Mouse (Mus musculus) gastrocnemius, postnatal 14 days (tissue): ENCODE data around the gene Gm12216. TPM values are rescaled to one million over a fixed set of nuclear protein-coding genes. Genes with fewer than 3 reads are reported as not detected.

Source experiments
- DNase-seq: peaks from one replicate; pipeline ENCODE4 v3.0.0; 2021; ENCODE audit warnings: mixed read lengths
- intact Hi-C: fragments of 180-260 bp; cut with DNase I; formaldehyde crosslinking; loops from one replicate; pipeline ENCODE4 v1.15.1; 2025; ENCODE audit warnings: low total_unique reads
- total RNA-seq, 2 experiments: library from RNA; stranded (reverse); gene quantifications; 2 replicates each; pipeline ENCODE4 v1.2.3; 2021

The Gm12216 gene
- total RNA-seq, 2 experiments from 2014 or later, result 2.1 to 3.7 TPM

DNA sequence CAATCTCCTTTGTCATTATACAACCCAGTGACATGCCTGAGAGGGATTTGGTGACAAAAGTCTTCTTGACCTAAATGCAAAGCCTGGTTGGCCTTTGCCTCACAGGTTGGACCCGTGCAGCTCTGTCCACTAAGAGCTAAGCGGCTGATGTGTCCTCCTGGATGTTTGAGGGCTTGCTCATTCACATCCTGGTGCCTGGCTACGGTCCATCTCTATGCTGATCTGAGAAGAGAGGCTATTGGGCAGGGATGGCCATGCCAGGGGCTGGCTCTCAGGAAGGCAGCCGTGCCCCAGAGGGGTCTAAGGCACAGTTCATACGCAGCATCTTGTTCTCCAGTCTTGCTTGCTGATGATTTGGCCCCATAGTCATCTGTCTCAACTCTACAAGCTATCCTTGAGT, 21.3 kb downstream of the Gm12216 start:
- DNase-seq, result no peak
- intact Hi-C loops, result no loop called here

DNA sequence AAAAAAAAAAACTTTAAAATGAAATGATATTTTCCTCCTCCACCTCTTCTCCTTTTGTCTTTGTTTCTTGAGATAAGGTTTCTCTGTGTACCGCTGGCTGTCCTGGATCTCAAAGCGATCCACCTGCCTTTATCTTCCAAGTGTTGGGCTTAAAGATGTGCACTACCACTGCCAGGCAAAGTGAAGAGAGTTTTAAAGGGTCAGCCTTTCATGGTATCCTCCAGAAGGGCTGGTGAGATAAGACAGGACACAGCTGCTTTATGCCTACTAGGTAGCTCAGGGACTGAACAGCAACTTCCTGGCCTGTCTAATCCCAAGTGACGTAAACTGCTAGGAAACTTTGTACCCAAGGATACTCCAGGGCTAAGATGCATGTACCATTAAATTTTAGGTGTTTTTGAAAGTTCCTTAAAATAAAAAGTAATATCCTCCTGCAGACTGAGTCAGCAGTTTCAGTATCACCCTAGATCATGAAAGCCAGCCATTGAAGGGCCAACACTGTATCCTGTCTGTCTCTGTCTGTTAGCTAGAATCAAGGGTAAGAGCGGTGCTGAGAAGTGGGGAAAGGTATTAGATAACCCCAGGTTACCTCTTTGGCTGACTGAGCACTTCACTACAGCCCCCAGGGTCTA, 23.6 kb downstream of the Gm12216 start:
- intact Hi-C loops, result no loop called here
- DNase-seq, result no peak

DNA sequence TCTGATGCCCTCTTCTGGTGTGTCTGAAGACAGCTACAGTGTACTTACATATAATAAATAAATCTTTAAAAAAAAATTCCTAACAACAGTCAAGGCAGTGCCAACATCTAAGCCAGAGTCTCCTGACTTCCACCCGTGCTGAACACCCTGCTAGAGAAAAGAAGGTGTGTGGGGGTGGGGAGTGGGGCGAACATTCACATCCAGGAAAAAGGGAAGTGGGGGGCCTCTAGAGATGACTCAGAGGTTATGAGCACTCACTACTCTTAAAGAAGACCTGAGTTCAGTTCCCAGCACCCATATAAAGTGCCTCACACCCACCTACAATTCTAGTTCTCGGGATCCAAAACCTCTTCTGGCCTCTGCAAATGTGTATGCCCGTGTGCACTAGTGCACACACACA, 33.6 kb downstream of the Gm12216 start:
- intact Hi-C loops, result no loop called here
- DNase-seq, result no peak

DNA sequence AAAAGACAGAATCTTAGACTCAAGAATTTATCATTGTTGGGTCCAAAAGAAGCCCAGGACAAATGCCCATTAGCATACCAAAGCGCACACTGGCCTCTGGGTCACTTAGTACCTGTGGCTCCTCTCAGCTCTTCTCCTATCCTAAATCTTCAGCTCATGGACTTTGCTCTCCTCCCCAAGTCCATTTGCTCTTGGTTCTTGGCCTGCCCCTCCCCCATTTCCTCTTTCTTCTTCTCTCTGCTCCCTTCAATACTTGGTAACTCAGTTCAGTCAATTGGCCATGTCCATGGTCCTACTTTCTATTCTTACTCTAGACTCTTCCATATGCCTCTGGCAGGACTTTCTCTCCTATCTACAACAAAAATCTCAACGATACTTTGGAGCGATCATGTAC, 37.1 kb downstream of the Gm12216 start:
- no peak for DNase-seq
- intact Hi-C loops, result no loop called here

DNA sequence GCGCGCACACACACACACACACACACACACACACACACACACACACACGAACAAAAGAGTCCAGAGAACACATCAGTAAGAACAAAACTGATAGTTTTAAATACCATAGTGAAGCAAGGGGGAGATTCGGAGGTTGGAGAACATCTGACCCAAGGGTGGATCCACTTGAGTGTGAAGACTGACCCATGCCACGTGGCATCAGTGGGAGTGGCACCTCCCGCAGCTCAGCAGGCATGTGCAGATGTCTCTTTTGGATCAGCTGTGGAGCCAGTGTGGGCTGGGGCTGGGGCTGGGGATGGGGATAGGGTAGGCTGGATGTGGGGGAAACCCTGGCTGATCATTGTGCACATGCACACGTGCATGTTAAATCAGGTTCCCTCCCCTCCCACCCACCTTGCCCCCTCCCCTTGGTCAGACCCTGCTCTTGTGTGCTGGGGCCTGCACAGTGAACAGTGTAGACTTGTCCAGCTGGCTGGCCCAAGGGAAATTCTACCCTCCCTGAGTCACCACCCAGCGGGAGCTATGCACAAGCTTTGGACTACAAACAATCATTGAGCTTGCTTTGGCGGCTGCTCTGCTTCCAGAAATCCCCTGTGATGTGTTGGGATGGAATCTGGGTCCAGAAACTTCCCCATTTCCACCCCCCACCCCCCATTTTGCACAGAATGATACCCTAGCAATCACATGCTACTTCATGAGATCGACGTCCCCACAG, 37.7 kb downstream of the Gm12216 start:
- peak; percentile 50 for DNase-seq
- intact Hi-C loops, result no loop called here

DNA sequence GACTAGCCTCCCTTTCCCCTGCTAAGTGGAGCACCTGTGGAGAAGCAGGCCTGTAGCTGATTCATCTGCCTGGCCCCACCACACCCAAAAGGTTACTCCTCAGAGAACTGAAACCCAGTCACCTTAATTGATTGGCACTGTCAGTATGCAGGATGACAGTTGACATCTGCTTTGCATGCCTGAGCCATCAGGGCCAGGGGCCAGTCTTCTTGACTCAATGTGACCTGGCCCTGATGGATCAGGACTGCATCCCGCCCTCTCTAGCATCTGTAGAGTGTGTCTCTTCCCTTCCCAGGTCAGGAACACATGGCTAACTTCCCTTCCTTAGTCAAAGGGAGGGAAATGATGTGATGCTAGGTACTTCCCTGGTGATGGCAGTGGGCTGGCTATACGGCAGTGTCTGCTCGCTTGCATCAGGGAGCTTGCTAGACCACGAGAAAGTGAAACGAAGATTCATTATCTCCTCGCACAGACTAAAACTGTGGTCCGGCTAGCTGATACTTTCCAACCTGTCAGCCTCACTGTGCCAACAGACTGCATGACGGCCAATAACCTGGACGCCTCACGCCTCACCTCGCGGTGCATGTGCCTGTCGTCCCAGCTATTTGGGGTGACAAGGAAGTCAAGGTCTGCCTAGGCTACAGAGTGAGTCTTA, 38.4 kb downstream of the Gm12216 start:
- DNase-seq, result no peak
- intact Hi-C loops, result no loop called here

DNA sequence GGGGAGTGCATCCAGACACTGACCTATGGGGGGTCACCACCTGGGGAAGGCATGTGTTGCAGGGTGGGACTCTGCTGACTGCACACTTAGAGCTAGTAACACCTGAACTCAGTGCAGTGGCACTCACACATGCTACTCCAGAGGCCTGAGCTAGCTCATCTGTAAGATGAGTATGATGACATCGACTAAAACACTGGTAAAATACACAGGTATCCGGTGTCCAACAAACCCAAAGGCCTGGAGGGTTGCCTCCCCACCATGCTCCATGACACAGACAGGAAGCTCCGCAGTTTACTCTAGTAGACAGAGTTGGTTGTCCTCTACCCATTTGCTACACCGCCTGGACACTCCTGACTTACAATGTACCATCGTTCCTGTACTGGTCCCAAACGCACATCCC, 39.5 kb downstream of the Gm12216 start:
- intact Hi-C loops, result no loop called here

DNA sequence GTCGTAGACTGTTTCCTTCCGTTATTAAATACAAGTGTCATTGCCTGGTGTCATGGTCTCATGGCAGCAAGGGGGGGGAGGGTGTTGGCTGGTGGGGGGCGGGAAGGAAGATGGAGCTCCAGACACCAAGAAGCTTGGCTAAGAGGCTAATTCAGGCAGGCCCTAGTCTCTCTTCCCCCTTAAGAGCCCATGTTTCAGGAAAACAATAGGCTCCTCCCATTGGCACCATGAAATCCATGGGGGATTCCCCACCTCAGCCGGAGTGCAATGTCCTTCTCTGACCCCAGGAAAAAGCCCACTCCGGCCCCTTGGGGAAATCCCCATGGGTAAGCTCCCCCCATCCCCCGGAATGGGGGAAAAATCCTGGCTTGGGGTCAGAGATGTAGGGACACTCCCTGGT, 40.3 kb downstream of the Gm12216 start:
- peak; percentile 28 for DNase-seq
- intact Hi-C loops, result no loop called here

More for the DNA sequence above, 39.5 kb downstream of the Gm12216 start:
- DNase-seq, result no peak

DNA sequence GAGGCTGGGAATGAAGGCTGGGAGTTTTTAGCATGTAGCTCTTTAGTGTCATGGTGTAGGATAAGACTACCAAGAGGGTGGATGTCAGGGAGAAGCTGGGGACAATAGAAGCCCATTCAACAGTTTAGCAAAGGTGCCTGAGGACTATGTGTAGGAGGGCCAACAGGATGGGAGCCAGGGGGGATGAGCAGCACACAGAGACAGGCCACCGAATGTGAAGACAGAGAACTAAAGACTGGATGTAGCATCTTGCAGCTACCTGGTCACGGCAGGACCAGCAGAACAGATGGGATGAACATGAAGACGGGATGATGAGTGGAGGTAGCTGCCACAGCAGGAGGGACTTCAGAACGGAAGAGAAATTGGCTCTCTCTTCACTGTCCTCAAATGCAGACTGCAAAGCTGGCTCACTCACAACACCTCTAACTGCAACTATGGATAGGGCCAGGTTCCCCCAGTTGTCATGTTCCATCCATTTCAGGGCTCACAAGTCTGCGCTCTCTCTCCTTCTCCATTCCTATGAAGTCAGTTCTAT, 42.1 kb downstream of the Gm12216 start:
- DNase-seq, result no peak
- intact Hi-C loops, result no loop called here

DNA sequence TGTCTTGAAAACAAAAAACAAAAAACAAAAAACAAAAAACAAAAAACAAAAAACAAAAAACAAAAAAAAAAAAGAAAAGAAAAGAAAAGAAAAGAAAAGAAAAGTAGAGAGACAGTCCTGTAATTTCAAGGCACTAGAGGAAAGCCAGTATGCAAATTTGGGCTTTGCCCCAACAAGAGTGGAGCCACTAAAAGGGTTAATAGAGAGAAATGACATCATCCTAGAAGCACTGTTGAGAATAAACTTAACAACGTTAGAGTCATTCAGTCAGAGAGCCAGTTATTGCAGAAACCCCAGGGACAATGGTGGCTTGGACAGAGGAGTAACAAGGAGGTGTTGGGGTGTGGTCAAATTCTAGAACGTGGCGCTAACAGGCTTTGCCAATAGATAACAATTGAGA, 44.2 kb downstream of the Gm12216 start:
- DNase-seq, result no peak
- intact Hi-C loops, result no loop called here

DNA sequence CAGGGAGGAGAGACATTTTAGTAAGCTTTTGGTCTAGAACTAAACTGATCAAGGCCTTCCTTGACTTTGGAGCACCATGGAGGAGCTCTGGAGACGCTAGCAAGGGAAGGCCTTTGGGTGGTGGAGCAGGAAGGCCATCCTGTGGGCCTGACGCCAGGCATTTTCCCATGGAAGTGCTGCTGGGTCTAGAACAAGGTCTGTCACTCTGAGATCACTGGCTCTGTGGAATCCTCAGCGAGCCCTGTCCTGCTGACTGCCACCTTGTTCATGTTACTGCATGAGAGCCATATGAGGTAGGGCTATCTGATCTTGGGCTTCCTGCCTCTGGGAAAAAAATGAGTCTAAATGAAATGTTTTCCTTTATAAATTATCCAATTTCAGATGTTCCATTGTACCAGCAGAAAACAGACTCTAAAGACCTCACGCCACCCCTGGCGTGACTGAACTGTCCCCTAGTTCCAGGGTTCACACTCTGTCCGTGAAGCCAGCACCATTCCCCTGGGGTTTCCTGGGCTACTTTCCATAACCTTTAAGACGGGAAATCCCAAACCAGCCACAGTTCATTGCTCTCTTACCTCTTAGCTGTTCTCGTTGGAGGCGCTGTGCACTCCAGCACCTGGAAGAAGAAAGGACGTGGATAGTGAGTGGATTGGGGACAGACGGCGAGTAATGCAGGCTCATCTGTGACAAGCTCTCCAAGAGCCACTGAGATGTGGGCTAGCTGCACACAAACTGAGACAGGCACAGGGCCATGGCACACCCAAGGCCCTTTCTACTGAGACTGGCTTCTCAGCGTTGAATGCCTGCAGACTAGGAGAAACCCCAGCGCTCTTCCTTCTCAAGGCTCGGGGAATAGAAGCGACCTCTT, 45.8 kb downstream of the Gm12216 start:
- peak; percentile 31 for DNase-seq
- intact Hi-C loops, result no loop called here

DNA sequence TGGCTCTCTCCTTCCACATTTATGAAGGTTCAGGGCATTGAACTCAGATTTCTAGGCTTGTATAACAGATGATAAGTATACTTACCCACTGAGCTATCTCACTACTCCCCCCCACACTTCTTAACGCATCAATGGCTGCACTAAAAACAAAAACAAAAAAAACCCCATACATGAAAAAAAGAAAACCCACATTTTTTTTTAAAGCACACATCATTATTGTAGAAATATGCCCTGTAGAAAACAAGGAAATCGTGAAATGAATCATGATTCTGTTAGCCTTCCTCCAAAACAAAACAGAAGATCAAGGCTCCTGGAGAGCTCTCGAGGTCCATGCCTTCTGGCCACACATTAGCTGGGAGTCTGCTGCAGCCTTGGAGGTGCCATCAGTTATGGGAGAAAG, 47.7 kb downstream of the Gm12216 start:
- no peak for DNase-seq
- intact Hi-C loops, result no loop called here

DNA sequence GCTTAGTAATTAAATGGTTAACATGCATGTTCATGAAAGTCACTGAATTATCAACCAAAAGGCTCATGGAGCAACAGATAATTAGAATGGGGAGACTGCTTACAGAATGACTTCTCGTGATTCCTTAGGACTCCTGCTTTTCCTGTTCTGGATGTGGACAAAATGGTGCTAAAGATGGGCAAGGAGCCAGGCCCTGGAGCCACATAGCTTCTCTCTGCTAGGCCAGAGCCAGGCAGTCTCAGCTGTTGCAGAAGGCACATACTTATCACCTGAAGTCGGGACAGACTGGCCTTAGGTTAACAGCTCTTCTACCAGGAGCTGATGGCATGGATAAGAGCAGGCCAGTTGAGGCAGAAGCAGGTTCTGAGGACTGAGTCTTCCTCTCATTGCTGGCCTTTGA, 48.3 kb downstream of the Gm12216 start:
- DNase-seq, result no peak
- intact Hi-C loops, result no loop called here

DNA sequence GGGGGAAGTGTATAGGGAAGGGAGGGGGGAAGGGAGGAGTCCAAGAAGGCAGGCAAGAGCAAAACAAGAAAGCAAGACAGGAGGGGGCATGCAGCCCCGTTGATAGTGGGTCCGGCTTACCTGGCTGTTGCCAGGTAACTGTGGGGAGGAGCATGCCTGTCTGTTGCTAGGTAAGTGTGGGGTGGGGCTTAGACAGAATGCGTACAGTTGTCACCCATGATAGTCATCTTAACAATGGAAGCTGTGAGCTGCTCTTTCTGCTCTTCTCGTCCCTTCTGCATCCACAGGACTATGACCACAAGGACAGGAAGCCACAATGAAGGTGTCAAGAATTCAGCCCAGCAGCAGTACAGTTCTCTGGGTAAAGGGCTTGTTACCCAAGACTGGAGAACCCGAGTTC, 48.9 kb downstream of the Gm12216 start:
- DNase-seq, result no peak
- intact Hi-C loops, result no loop called here

DNA sequence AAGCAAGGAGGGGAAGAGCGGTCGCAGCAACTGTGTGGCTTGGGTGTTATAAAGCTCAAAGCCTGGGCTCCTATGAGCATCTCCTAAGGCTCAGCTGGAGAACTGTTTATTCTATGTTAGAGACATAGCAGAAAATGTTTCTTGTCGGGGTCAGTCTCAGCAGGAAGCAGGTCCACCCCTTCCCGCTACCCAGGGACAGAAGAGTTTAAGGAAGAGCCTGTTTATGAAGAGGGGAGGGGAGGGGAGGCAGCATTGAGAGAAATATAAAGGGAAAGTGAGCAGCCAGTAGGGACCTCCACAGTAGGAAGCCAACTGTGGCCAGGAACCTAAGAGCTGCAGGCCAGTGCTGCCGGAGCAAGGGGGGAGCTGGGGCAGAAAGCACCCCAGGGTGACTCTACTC, 49.7 kb downstream of the Gm12216 start:
- DNase-seq, result no peak
- intact Hi-C loops, result no loop called here

DNA sequence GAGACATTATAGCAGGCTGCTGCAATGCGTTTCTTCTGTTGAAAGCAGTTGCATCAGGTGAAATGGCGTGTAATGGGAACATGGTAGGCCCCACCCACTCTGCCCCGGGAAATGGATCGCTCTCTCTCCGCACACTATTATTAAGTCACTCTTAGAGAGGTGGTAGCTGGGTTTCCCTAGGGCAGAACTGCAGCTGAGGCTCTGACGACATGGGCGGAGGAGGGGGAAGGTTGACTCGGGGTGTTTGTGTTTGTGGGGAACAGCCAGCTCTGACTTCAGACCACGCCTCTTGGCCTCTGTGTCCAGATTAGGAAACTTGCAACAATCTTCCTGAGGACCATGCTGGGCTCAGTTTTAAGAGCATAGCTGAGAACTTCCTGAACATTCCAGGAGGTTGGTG, 53.3 kb downstream of the Gm12216 start:
- DNase-seq, result peak; percentile 70
- intact Hi-C loops, result no loop called here

DNA sequence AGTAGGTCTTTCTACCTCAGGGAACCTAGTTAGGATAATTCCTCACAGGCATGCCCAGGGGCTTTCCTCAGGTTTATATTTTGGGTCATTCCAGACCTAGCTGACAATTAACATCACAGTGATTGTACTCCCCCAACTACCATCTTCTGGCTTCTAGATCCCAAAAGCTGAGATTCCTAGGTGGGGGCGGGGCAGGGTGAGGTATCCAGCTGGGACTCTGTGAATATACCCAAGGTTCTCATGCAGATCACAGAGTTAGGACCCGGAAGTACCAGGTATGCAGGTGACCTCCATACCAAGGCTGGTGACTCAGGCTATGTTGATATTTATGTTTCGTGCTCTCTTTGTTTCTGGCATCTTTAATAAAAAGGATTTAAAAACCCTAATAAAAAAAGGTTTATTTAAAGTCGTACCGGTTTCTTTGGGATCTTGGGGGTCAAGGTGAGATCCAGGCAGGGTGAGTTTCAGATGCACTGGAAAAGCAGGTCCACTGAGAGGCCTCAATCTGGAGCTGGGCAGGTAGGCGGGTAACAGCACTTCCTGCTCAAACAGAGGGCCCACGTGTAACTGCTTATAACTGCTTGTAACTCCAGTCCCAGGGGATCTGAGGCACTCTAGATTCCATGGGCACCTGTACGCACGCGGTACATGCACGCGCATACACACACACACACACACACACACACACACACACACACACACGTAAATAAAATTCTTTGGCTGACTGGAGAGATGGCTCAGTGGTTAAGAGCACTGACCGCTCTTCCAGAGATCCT, 54.3 kb downstream of the Gm12216 start:
- intact Hi-C loops, result no loop called here
- DNase-seq, result no peak

DNA sequence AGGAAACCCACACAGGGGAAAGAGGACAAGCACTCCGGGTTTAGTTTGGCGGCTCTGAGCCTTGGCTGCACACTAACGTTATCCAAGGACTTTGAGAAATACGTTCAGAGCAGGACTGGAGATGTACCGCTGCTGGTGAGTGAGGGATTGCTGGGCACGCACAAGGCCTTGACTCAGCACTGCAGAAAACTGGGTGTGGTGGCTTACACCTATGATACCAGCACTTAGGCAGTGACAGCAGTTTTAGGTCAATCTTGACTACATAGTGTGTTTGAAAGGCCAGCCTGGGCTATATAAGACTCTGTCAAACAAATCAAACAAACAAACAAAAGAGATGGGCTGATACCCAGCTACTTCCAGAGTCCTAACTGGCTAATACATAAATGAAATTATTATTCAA, 55.6 kb downstream of the Gm12216 start:
- intact Hi-C loops, result no loop called here
- no peak for DNase-seq

DNA sequence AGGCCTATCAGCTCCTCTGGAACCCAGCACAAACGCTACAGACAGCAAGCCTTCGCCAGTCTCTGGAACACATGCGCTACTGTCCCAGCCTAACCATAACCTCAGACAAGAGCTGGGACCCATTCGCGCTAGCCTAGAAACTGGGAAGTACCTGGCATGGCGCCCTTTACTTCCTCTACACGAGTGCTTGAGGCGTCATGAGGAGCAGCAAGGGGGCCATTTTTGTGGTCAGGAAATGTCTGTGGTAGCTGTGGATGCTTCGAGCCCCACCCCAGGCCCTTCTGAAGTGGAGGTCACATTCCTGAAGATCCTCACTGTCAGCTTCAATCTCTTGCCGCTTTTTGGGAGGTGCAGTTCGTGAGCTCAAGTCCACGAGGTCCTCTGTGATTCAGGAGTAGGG, 56.0 kb downstream of the Gm12216 start:
- DNase-seq, result no peak
- intact Hi-C loops, result no loop called here
